Mouse (Mus musculus): ENCODE results near the gene Ncor2.
"Not testable (repeated sequence)": the region's sequence is repeated elsewhere in the genome, so short reads cannot be mapped to it uniquely, and the experiment has no call there.

DNA sequence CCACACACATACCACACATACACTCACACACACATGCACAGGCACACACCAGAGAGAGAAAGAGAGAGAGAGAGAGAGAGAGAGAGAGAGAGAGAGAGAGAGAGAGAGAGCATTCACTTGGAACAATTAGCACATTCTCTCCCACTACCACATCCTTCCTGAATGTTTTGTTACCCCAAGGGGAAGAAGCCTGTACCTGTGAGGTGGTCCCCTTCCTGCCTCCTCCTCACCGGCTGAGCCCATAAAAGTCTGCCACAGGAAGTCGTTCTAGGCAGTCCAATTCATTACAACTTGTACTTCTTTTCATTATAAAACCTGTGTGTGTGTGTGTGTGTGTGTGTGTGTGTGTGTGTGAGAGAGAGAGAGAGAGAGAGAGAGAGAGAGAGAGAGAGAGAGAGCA, 18.3 kb upstream of the Ncor2 start:
- not testable (repeated sequence) for TF ChIP-seq CHD2 (IDR thresholded peaks at IDR 0.05; ENCODE audit: low read depth, low read length); HCFC1 (IDR thresholded peaks at IDR 0.05; ENCODE audit: borderline replicate concordance, insufficient read depth, low read length); ZNF384 (IDR thresholded peaks at IDR 0.05; ENCODE audit: low read depth, low read length); MAFK (IDR thresholded peaks at IDR 0.05; ENCODE audit: insufficient read depth, low read depth, low read length); ZC3H11A (IDR thresholded peaks at IDR 0.05; ENCODE audit: borderline replicate concordance, low read depth, low read length)
